In the genomic region with DNA sequence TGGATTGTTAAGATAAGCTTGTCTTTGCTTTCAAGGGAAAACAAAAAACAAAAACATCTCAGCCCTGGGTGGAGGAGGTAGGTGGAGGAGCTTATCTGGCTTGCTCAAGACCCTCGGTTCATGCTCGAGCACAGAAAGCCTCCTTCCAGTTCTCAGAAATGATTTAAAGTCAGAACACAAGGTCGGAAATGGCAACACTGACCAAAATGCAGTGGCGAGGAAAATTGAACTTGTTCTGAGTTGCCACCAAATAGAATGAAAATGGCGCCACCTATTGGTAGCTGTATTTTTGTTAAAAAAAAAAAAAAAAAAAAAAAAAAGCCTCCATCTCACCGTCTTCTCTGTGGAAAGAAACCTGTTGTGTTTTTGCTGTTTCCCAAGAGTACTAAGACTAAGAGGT, we compare ENCODE assay signal across 8 mouse cellular contexts. TPM values are rescaled to one million over a fixed set of nuclear protein-coding genes. Genes with fewer than 3 reads are reported as not detected.
DNase-seq lines count a peak whose midpoint lies in the region; ATAC-seq and TF ChIP-seq lines count a peak whose summit lies in the region.

No protein-coding gene starts in this region.

- no peak overlapping the region for H3K9ac ChIP-seq in limb, embryonic 14.5 days (ENCODE audit: low read depth, low read length, severe bottlenecking)

- ATAC-seq in limb, embryonic 14.5 days (ENCODE audit: low FRiP score, low read depth), result no peak

- no peak for TF ChIP-seq POLR2A in limb, embryonic 14.5 days (IDR thresholded peaks at IDR 0.05; ENCODE audit: borderline replicate concordance, extremely low read depth, insufficient read depth, insufficient read length)

- no peaks in the 10 kb centered on the region for H3K27me3 ChIP-seq in limb, embryonic 14.5 days (ENCODE audit: control insufficient read depth, insufficient read depth, low read length)
- no peaks in the 10 kb centered on the region for H3K27me3 ChIP-seq in splenic B cell, adult 2 months (ENCODE audit: control insufficient read depth, insufficient read depth, low read length, poor library complexity, severe bottlenecking)

- H3K4me2 ChIP-seq in limb, embryonic 14.5 days (replicated peaks; ENCODE audit: low read depth, low read length, severe bottlenecking), result peak overlapping the region; percentile 31

- no peaks in the 10 kb centered on the region for H3K9me3 ChIP-seq in limb, embryonic 14.5 days (ENCODE audit: control insufficient read depth, low read length)

- DNase-seq in frontal cortex, postnatal 36 days (ENCODE audit: low spot score in 2 of 2), result peak; percentile 13 to 16
- DNase-seq in frontal cortex, postnatal 25 days (ENCODE audit: low spot score in 2 of 2), result no peak
- DNase-seq in 3T3-L1 (ENCODE audit: low read depth, low spot score), result peak; percentile 72
- DNase-seq in c-Kit-positive CD71-positive TER-119-positive erythroid progenitor cells, embryonic 14.5 days (ENCODE audit: low spot score), result peak; percentile 21
- peak; percentile 15 to 45 for DNase-seq in heart, postnatal 10 days
- DNase-seq in limb, embryonic 14.5 days (ENCODE audit: low spot score), result peak; percentile 70
- peak; percentile 3 for DNase-seq in splenic B cell, adult 2 months (ENCODE audit: low read depth, low spot score)
- DNase-seq in layer of hippocampus, adult 8-10 months (ENCODE audit: low spot score in 2 of 2), result no peak

- no peaks in the 10 kb centered on the region for H3K4me1 ChIP-seq in limb, embryonic 14.5 days (ENCODE audit: control insufficient read depth, insufficient read depth, low read length)

- no peak overlapping the region for H3K27ac ChIP-seq in limb, embryonic 14.5 days (replicated peaks; ENCODE audit: low read depth, low read length)

- intact Hi-C loops in heart, postnatal 10 days (cut with DNase I), result loop anchor here (1.0 to 10.0 kb wide), 5 partner anchors 319 to 1737 kb away; no protein-coding TSS in a partner anchor

- no peaks in the 10 kb centered on the region for H3K36me3 ChIP-seq in limb, embryonic 14.5 days (ENCODE audit: control insufficient read depth, insufficient read depth, low read length)
- H3K36me3 ChIP-seq in splenic B cell, adult 2 months (ENCODE audit: control insufficient read depth, insufficient read depth, low read length, poor library complexity, severe bottlenecking), result no peaks in the 10 kb centered on the region

- H3K4me3 ChIP-seq in limb, embryonic 14.5 days (replicated peaks; ENCODE audit: low read length), result no peak overlapping the region

- WGBS in limb, embryonic 14.5 days, result 1% methylated on average over 6 of the region's 6 CpGs

RNA-seq across cellular contexts. Expression of a gene that starts 9.7 kb away (rescaled TPM):
- under 1 TPM; 0.26 to 0.37 TPM for total RNA-seq in heart, postnatal 10 days (2021)
- polyA plus RNA-seq in limb, embryonic 14.5 days (2012; rRNA removed), result 6.2 and 7.0 TPM in 2 replicates
- polyA plus RNA-seq in limb, embryonic 14.5 days (2014; fragmentation: Nextera tagmentation; extraction: Ambion mirVana), result 7.6 and 8.6 TPM in 2 replicates
- total RNA-seq in layer of hippocampus, adult 8-10 months (2022), result 1 to 10 TPM; 2.6 to 3.8 (median 3.4) TPM

Comparison
In these comparisons a context has a peak if more than half of its experiments do, and no peak if none do; other contexts are left out.
1. DNase-seq: peak in frontal cortex, postnatal 36 days (2 of 2), 3T3-L1 (single experiment), c-Kit-positive CD71-positive TER-119-positive erythroid progenitor cells, embryonic 14.5 days (single experiment), heart, postnatal 10 days (2 of 2), limb, embryonic 14.5 days (single experiment) and splenic B cell, adult 2 months (single experiment); none in frontal cortex, postnatal 25 days (0 of 2) and layer of hippocampus, adult 8-10 months (0 of 2).